Mouse (Mus musculus): Measurements from ENCODE around the gene Slc25a40. TPM values are rescaled to one million over a fixed set of nuclear protein-coding genes. Genes with fewer than 3 reads are reported as not detected.

Slc25a40 gene
- total and polyA plus RNA-seq, 3 experiments, result 3.2 to 6.0 TPM; not detected in 1

DNA sequence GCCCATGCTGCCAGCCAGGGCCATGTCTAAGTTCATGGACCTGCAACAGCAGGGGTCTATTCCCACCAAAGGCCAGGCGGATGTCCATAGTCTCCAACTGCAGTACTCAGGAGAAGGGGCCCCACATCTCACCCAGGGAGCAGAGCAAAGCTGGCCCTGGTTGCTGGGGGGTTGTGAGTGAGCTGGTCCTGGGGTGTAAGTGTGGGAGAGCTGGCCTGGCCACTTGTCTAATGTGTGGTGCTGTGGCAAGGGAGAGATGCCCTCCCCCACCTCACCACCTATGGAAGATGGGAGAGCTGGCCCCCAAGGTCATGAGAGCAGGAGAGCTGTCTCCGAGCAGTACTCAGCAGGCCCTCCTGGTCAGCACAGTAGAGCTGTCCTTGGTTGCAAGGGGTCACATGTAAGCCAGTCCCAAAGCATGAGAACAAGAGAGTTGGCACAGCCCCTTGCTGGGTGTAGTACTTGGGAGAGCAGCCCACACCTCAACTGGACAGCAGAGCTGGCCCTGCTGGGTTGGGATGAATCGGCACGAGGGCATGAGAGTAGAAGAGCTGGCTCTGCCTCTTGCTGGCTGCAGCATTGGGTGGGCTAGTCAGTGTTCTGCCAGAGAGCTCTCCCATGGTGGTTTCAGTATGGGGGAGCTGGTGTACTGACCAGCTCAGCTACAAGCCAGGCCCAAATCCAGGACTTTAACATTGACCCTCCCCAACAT is 65.5 kb downstream of the Slc25a40 start:
- no peaks in the 10 kb centered on the region for H3K9me3 ChIP-seq (replicated peaks; ENCODE audit: insufficient read depth, low read length)
- no peak for DNase-seq (ENCODE audit: low read depth, low spot score)
- H3K27ac ChIP-seq (ENCODE audit: control insufficient read depth, low read depth, low read length), result no peak overlapping the region
- H3K9ac ChIP-seq (ENCODE audit: control insufficient read depth, low read depth, low read length, poor library complexity, severe bottlenecking), result no peak overlapping the region
- H3K27me3 ChIP-seq (ENCODE audit: control insufficient read depth in 1 of 2, insufficient read depth in 2 of 2, low read length in 2 of 2), result peaks cover 0 to 2% of the 10 kb centered on the region in 2 experiments; a peak in 2 of 4 replicates
- no peak overlapping the region for H3K4me3 ChIP-seq (ENCODE audit: control insufficient read depth in 1 of 2, insufficient read depth in 1 of 2, low read depth in 2 of 2, low read length in 2 of 2)
- TF ChIP-seq MXI1 (IDR thresholded peaks at IDR 0.05; ENCODE audit: low read depth, low read length) (no peak), UBTF (IDR thresholded peaks at IDR 0.05; ENCODE audit: borderline replicate concordance, insufficient read depth, low read depth, low read length) (no peak), E2F4 (IDR thresholded peaks at IDR 0.05; ENCODE audit: borderline replicate concordance, low read depth, low read length) (no peak), EP300 (IDR thresholded peaks at IDR 0.05; ENCODE audit: low read depth in 1 of 2, low read length in 2 of 2) (no peak), POLR2A (IDR thresholded peaks at IDR 0.05; ENCODE audit: control insufficient read depth in 1 of 2, insufficient read depth in 1 of 2, low read depth in 1 of 2, low read length in 2 of 2, poor library complexity in 1 of 2) (no peak), TAL1 (IDR thresholded peaks at IDR 0.05; ENCODE audit: low read length) (no peak), ZNF384 (IDR thresholded peaks at IDR 0.05; ENCODE audit: low read depth, low read length) (no peak), RAD21 (IDR thresholded peaks at IDR 0.05; ENCODE audit: low read depth, low read length) (no peak)
- H3K4me1 ChIP-seq (ENCODE audit: control insufficient read depth in 1 of 2, insufficient read depth in 2 of 2, low read length in 2 of 2), result no peaks in the 10 kb centered on the region
- H3K36me3 ChIP-seq (ENCODE audit: control insufficient read depth in 1 of 2, insufficient read depth in 2 of 2, low read length in 2 of 2), result peaks cover 0 to 2% of the 10 kb centered on the region in 2 experiments; a peak in 1 of 4 replicates
- H3K79me2 ChIP-seq (ENCODE audit: control insufficient read depth, insufficient read depth, low read length, poor library complexity), result no peaks in the 10 kb centered on the region

DNA sequence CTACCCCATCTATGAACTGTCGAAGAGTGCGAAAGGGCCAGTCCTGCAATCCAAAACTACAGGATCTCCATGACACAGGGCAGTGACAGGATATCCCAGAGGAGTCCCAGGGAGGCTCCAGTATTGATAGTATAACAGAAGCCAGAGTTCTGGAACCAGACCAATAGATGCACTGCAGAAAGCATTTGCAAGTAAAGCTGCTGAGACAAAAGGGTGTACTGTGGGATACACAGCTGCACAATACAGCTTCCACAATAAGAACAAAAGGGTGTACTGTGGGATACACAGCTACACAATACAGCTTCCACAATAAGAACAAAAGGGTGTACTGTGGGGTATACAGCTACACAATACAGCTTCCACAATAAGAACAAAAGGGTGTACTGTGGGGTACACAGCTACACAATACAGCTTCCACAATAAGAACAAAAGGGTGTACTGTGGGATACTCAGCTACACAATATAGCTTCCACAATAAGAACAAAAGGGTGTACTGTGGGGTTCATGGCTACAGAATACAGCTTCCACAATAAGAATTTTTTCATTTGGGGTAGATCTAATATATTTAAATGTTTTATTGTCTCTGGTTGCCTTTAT is 66.1 kb downstream of the Slc25a40 start:
- Histone ChIP-seq H3K27ac (ENCODE audit: control insufficient read depth, low read depth, low read length) (no peak overlapping the region), H3K36me3 (ENCODE audit: control insufficient read depth in 1 of 2, insufficient read depth in 2 of 2, low read length in 2 of 2) (peaks cover 0 to 2% of the 10 kb centered on the region in 2 experiments; a peak in 1 of 4 replicates), H3K79me2 (ENCODE audit: control insufficient read depth, insufficient read depth, low read length, poor library complexity) (no peaks in the 10 kb centered on the region), H3K9ac (ENCODE audit: control insufficient read depth, low read depth, low read length, poor library complexity, severe bottlenecking) (no peak overlapping the region), H3K4me1 (ENCODE audit: control insufficient read depth in 1 of 2, insufficient read depth in 2 of 2, low read length in 2 of 2) (no peaks in the 10 kb centered on the region), H3K9me3 (replicated peaks; ENCODE audit: insufficient read depth, low read length) (no peaks in the 10 kb centered on the region), H3K27me3 (ENCODE audit: control insufficient read depth in 1 of 2, insufficient read depth in 2 of 2, low read length in 2 of 2) (peaks cover 0 to 2% of the 10 kb centered on the region in 2 experiments; a peak in 2 of 4 replicates), H3K4me3 (ENCODE audit: control insufficient read depth in 1 of 2, insufficient read depth in 1 of 2, low read depth in 2 of 2, low read length in 2 of 2) (no peak overlapping the region)
- DNase-seq (ENCODE audit: low read depth, low spot score), result no peak
- no peak for TF ChIP-seq E2F4 (IDR thresholded peaks at IDR 0.05; ENCODE audit: borderline replicate concordance, low read depth, low read length)
- no peak for TF ChIP-seq CHD1 (IDR thresholded peaks at IDR 0.05; ENCODE audit: low read depth, low read length)
- no peak for TF ChIP-seq NELFE (IDR thresholded peaks at IDR 0.05; ENCODE audit: low read depth, low read length)
- no peak for TF ChIP-seq MEF2A (IDR thresholded peaks at IDR 0.05; ENCODE audit: extremely low read depth, insufficient replicate concordance, low read depth, low read length, poor library complexity, severe bottlenecking)
- no peak for TF ChIP-seq USF2 (IDR thresholded peaks at IDR 0.05; ENCODE audit: borderline replicate concordance in 1 of 2, insufficient read depth in 1 of 2, low read depth in 1 of 2, low read length in 2 of 2)
- no peak for TF ChIP-seq MAZ (IDR thresholded peaks at IDR 0.05; ENCODE audit: low read depth, low read length)
- no peak for TF ChIP-seq HCFC1 (IDR thresholded peaks at IDR 0.05; ENCODE audit: low read depth, low read length)
- TF ChIP-seq TCF12 (IDR thresholded peaks at IDR 0.05; ENCODE audit: low read depth, low read length), result no peak
- no peak for TF ChIP-seq JUND (IDR thresholded peaks at IDR 0.05; ENCODE audit: low read depth, low read length)
- no peak for TF ChIP-seq MYB (IDR thresholded peaks at IDR 0.05; ENCODE audit: low read depth, low read length)
- no peak for TF ChIP-seq UBTF (IDR thresholded peaks at IDR 0.05; ENCODE audit: borderline replicate concordance, insufficient read depth, low read depth, low read length)
- TF ChIP-seq NRF1 (IDR thresholded peaks at IDR 0.05; ENCODE audit: insufficient read depth, low read depth, low read length, poor library complexity, severe bottlenecking), result no peak
- no peak for TF ChIP-seq MAFK (IDR thresholded peaks at IDR 0.05; ENCODE audit: borderline replicate concordance, low read depth, low read length)
- no peak for TF ChIP-seq GATA1 (IDR thresholded peaks at IDR 0.05; ENCODE audit: low read depth, low read length)
- TF ChIP-seq SMC3 (IDR thresholded peaks at IDR 0.05; ENCODE audit: low read depth, low read length), result no peak
- TF ChIP-seq ZKSCAN1 (IDR thresholded peaks at IDR 0.05; ENCODE audit: low read depth, low read length), result no peak
- TF ChIP-seq ZMIZ1 (IDR thresholded peaks at IDR 0.05; ENCODE audit: low read depth, low read length), result no peak
- TF ChIP-seq CHD2 (IDR thresholded peaks at IDR 0.05; ENCODE audit: low read length), result no peak
- TF ChIP-seq ZC3H11A (IDR thresholded peaks at IDR 0.05; ENCODE audit: low read depth, low read length), result no peak
- TF ChIP-seq POLR2A (IDR thresholded peaks at IDR 0.05; ENCODE audit: control insufficient read depth in 1 of 2, insufficient read depth in 1 of 2, low read depth in 1 of 2, low read length in 2 of 2, poor library complexity in 1 of 2), result no peak

Data from MEL (cell line).